Mouse (Mus musculus): Measurements from ENCODE around the gene Pgap3. TPM values are rescaled to one million over a fixed set of nuclear protein-coding genes. Genes with fewer than 3 reads are reported as not detected.

Pgap3 gene
- polyA plus RNA-seq (2015; fragmentation: Nextera tagmentation; extraction: Ambion mirVana): 9.4 and 10.4 TPM in 2 replicates

- peaks cover 20% of the 10 kb centered on the region for H3K27me3 ChIP-seq
- H3K36me3 ChIP-seq: peaks cover 12% of the 10 kb centered on the region
- H3K4me2 ChIP-seq: peak within 1 kb of the TSS; percentile 65
- under 1% methylated on average over 40 of the region's 40 CpGs for WGBS
- peak within 1 kb of the TSS; percentile 76 for H3K9ac ChIP-seq
- peak; percentile 92 for ATAC-seq (ENCODE audit: low FRiP score)
- H3K27ac ChIP-seq: peak within 1 kb of the TSS; percentile 97
- H3K4me1 ChIP-seq (replicated peaks): peaks cover 17% of the 10 kb centered on the region
- H3K4me3 ChIP-seq: peak within 1 kb of the TSS; percentile 61
- no peaks in the 10 kb centered on the region for H3K9me3 ChIP-seq
These were observed at the start of gene Pgap3 for GRCm38 (mm10) chr11:98400161-98400726. Pgap3 (minus strand) TSS chr11:98400490.

DNA sequence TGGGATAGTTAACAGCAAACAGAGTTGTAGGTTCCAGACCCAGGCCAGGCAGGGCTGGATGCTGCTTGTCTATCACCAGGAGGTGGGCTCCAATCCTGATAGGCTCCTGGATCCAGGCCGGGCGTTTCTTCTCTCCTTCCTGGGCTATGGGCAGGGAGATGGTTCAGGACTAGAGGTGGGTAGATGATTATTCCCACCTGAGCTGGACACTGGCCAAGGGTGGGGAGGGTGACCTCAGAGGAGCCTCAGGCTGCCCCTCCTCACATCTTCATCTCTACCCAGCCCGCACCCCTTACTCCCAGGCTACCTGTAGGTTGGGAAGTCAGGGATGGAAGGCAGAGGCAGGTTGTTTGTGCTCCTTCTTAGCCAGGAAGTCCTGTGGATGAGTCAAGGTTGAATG is 49.1 kb upstream of the Pgap3 start:
- Histone ChIP-seq H3K4me2 (no peak overlapping the region), H3K4me3 (no peak overlapping the region), H3K9ac (no peak overlapping the region), H3K9me3 (no peaks in the 10 kb centered on the region), H3K27me3 (peaks cover 60% of the 10 kb centered on the region), H3K27ac (no peak overlapping the region), H3K4me1 (replicated peaks) (peaks cover 10% of the 10 kb centered on the region), H3K36me3 (no peaks in the 10 kb centered on the region)
- ATAC-seq (ENCODE audit: low FRiP score): no peak
- 88% methylated on average over 3 of the region's 3 CpGs for WGBS

DNA sequence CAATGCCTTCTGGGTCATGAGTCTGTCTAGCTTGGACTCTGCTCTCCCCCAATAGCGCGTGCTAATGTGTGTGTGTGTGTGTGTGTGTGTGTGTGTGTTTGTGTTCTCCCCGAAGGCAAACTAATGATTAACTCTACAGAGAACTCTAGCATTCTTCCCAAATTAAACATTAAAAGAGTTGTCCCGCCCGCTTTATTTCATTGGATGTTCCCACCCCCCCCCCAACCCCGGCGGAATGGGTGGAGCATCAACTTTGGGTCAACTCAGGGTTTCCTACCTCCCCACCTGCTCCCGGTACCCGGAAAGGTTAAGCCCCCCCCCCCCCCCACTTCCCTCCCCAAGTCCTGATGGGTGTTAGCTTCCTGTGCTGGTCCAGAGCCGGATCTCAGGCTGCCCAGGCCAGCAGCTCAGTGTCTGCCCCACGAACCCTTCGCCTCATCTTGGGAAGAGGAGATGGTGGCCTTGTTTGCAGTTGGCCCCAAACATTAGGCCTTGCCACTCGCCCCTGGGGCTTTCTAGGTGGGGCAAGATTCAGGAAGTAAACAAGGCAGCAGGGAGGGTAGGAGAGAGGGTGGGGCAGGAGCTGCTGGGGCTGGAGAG is 48.0 kb upstream of the Pgap3 start:
- 38% methylated on average over 11 of the region's 13 CpGs for WGBS
- Histone ChIP-seq H3K9me3 (no peaks in the 10 kb centered on the region), H3K4me1 (replicated peaks) (peaks cover 10% of the 10 kb centered on the region), H3K27ac (no peak overlapping the region), H3K27me3 (peaks cover 60% of the 10 kb centered on the region), H3K4me2 (no peak overlapping the region), H3K4me3 (no peak overlapping the region), H3K36me3 (no peaks in the 10 kb centered on the region), H3K9ac (no peak overlapping the region)
- ATAC-seq (ENCODE audit: low FRiP score): no peak

- Histone ChIP-seq H3K4me2 (peak overlapping the region; percentile 25; the same call in 1 of the 2 replicates), H3K36me3 (no peaks in the 10 kb centered on the region), H3K27ac (no peak overlapping the region), H3K4me3 (peak overlapping the region; percentile 16), H3K9me3 (no peaks in the 10 kb centered on the region), H3K4me1 (replicated peaks) (peaks cover 10% of the 10 kb centered on the region), H3K9ac (0 out of 2 replicates have a peak overlapping the region, but pooled peaks have one; percentile 51), H3K27me3 (peaks cover 60% of the 10 kb centered on the region)
- WGBS: 7% methylated on average over 7 of the region's 7 CpGs
- ATAC-seq (ENCODE audit: low FRiP score): no peak
These were observed 47.2 kb upstream of the Pgap3 start for GRCm38 (mm10) chr11:98447475-98447834.

- Histone ChIP-seq H3K9me3 (no peaks in the 10 kb centered on the region), H3K4me3 (peak overlapping the region; percentile 16), H3K9ac (peak overlapping the region; percentile 51; the same call in 1 of the 2 replicates), H3K27me3 (peaks cover 56% of the 10 kb centered on the region), H3K4me2 (peak overlapping the region; percentile 25; the same call in 1 of the 2 replicates), H3K4me1 (replicated peaks) (peaks cover 10% of the 10 kb centered on the region), H3K36me3 (no peaks in the 10 kb centered on the region), H3K27ac (no peak overlapping the region)
- no peak for ATAC-seq (ENCODE audit: low FRiP score)
- 2% methylated on average over 29 of the region's 33 CpGs for WGBS
These were observed 46.5 kb upstream of the Pgap3 start for GRCm38 (mm10) chr11:98446562-98447474.

GRCm38 (mm10) chr11:98446213-98446561 is 45.9 kb upstream of the Pgap3 start, which contains the start of gene Grb7:
Grb7 (plus strand) TSS chr11:98446394.
- Histone ChIP-seq H3K9me3 (no peaks in the 10 kb centered on the region), H3K27ac (no peak within 1 kb of the TSS), H3K4me3 (peak within 1 kb of the TSS; percentile 16), H3K36me3 (no peaks in the 10 kb centered on the region), H3K4me2 (peak within 1 kb of the TSS; percentile 25; the same call in 1 of the 2 replicates), H3K9ac (peak within 1 kb of the TSS; percentile 51; the same call in 1 of the 2 replicates), H3K27me3 (peaks cover 53% of the 10 kb centered on the region), H3K4me1 (replicated peaks) (peaks cover 10% of the 10 kb centered on the region)
- ATAC-seq (ENCODE audit: low FRiP score): no peak
- WGBS: 14% methylated on average over 5 of the region's 5 CpGs

DNA sequence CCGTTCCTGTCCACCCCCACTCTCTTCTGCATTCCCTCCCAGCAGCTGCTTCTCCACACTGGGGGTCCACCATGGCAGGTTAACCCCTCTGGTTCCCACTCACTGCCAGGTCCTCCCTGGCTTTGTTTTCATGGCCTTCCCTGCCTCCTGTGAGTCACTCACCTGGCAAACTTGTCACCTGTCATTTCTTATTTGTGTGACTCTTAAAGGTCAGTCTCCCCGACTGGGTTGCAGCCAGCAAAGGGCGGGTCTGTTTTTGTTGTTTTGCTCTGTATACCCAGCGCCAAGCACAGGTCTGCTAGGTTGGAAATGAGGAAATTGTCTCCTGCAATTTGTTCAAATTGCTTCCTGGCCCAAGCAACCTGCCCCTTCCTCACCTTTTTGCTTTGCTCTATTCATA is 45.4 kb upstream of the Pgap3 start:
- WGBS: 68% methylated on average over 4 of the region's 4 CpGs
- H3K4me1 ChIP-seq (replicated peaks): peaks cover 10% of the 10 kb centered on the region
- no peak overlapping the region for H3K27ac ChIP-seq
- H3K4me2 ChIP-seq: no peak overlapping the region
- no peak for ATAC-seq (ENCODE audit: low FRiP score)
- no peak overlapping the region for H3K9ac ChIP-seq
- no peaks in the 10 kb centered on the region for H3K36me3 ChIP-seq
- H3K27me3 ChIP-seq: peaks cover 51% of the 10 kb centered on the region
- no peaks in the 10 kb centered on the region for H3K9me3 ChIP-seq
- no peak overlapping the region for H3K4me3 ChIP-seq

DNA sequence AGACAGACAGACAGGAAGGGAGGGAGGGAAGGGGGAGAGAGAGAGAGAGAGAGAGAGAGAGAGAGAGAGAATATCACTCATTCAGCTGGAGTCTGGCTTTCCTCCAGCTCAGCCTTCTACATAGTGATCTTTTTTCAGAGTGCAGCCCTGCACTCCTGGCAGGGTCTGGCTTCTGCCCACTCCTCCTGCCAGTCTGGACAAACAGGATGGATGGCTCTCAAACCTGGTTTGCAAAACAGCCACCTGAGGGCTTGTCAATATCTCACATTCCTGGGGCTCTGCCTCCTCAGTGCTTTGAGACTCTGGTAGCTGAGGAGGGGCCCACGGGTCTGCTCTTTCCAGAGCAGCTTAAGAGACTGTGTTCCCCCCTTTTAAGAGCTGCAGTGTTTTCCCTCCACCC is 44.9 kb upstream of the Pgap3 start:
- H3K9ac ChIP-seq: no peak overlapping the region
- H3K4me2 ChIP-seq: no peak overlapping the region
- H3K9me3 ChIP-seq: no peaks in the 10 kb centered on the region
- no peak for ATAC-seq (ENCODE audit: low FRiP score)
- H3K36me3 ChIP-seq: no peaks in the 10 kb centered on the region
- peaks cover 51% of the 10 kb centered on the region for H3K27me3 ChIP-seq
- WGBS: 25% methylated on average over 1 of the region's 1 CpGs
- H3K4me3 ChIP-seq: no peak overlapping the region
- H3K4me1 ChIP-seq (replicated peaks): peaks cover 10% of the 10 kb centered on the region
- H3K27ac ChIP-seq: no peak overlapping the region

DNA sequence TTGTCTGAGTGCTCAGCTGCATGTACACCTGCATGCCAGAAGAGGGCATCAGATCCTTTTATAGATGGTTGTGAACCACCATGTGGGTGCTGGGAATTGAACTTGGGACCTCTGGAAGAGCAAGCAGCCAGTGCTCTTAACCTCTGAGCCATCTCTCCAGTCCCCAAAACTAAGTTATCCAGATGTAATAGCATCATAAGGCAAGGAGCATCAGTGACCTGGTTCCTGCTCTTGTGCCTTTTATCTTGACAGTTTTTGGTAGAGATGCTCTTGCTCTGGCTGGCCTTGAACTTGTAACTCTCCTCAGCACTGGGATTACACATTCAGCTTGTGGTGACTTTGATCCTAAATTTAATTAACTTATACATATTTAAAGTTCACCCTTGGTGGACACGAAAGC is 43.4 kb upstream of the Pgap3 start:
- WGBS: 93% methylated on average over 1 of the region's 1 CpGs
- no peak overlapping the region for H3K4me2 ChIP-seq
- peaks cover 10% of the 10 kb centered on the region for H3K4me1 ChIP-seq (replicated peaks)
- no peak overlapping the region for H3K9ac ChIP-seq
- ATAC-seq (ENCODE audit: low FRiP score): no peak
- H3K36me3 ChIP-seq: no peaks in the 10 kb centered on the region
- H3K27ac ChIP-seq: no peak overlapping the region
- no peaks in the 10 kb centered on the region for H3K9me3 ChIP-seq
- H3K27me3 ChIP-seq: peaks cover 36% of the 10 kb centered on the region
- H3K4me3 ChIP-seq: no peak overlapping the region

DNA sequence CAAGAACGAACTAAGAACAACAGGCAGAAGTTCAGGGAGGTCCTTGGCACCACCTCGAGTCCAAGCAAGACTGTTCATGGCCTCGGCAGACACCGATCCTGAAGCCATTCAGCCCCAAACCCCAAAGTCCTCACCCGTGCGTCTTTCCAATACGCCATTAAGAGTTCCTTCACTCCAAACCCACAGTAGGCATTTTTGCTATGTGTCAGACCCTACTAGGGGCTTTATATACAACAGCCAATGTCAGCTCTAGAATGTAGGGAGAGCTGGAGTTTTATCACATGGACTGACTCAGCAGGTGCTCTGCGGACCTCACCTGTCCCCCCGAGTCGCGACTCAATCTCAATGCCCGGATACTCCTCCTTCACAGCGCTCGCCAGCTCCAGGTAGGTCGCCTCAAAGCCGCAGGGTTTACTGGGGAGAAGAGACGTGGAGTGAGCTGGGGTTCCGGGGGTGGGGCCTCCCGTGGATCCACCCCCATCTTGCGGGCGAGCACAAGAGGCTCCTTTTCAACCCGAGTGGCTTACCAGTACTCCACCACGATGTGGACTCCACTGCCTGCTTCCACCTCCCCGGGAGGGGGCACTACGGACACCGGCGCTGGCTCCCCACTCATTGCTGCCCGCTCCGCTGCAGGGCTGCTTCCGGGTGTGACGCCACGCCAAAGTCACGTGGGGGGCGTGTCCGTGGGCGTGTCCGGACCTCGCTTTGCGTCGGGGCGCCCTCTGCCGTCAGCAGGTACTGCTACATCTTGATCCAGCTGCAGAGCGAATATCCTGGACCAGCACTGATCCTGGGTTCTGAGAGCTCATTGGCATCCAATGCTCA is 38.3 kb upstream of the Pgap3 start, which contains the start of gene Mien1:
TSS of gene Mien1 (minus strand) at position 661 of the 828 bp plus-strand sequence.
- H3K36me3 ChIP-seq: peaks cover 35% of the 10 kb centered on the region
- peaks cover 9% of the 10 kb centered on the region for H3K4me1 ChIP-seq (replicated peaks)
- peak within 1 kb of the TSS; percentile 73 for H3K27ac ChIP-seq
- no peaks in the 10 kb centered on the region for H3K27me3 ChIP-seq
- H3K4me2 ChIP-seq: peak within 1 kb of the TSS; percentile 73
- H3K4me3 ChIP-seq: peak within 1 kb of the TSS; percentile 68
- WGBS: 3% methylated on average over 43 of the region's 43 CpGs
- ATAC-seq (ENCODE audit: low FRiP score): peak; percentile 92
- H3K9ac ChIP-seq: peak within 1 kb of the TSS; percentile 77
- H3K9me3 ChIP-seq: no peaks in the 10 kb centered on the region

GRCm38 (mm10) chr11:98437441-98437840 is 37.2 kb upstream of the Pgap3 start:
- no peak for ATAC-seq (ENCODE audit: low FRiP score)
- Histone ChIP-seq H3K9me3 (no peaks in the 10 kb centered on the region), H3K4me3 (0 out of 2 replicates have a peak overlapping the region, but pooled peaks have one; percentile 68), H3K36me3 (peaks cover 38% of the 10 kb centered on the region), H3K27ac (no peak overlapping the region), H3K27me3 (no peaks in the 10 kb centered on the region), H3K4me2 (0 out of 2 replicates have a peak overlapping the region, but pooled peaks have one; percentile 73), H3K9ac (no peak overlapping the region), H3K4me1 (replicated peaks) (peaks cover 9% of the 10 kb centered on the region)
- WGBS: 92% methylated on average over 6 of the region's 6 CpGs

All from hindbrain, embryonic 13.5 days (tissue).